Mouse (Mus musculus): ENCODE data around the gene Rnaseh1.

The Rnaseh1 gene

DNA sequence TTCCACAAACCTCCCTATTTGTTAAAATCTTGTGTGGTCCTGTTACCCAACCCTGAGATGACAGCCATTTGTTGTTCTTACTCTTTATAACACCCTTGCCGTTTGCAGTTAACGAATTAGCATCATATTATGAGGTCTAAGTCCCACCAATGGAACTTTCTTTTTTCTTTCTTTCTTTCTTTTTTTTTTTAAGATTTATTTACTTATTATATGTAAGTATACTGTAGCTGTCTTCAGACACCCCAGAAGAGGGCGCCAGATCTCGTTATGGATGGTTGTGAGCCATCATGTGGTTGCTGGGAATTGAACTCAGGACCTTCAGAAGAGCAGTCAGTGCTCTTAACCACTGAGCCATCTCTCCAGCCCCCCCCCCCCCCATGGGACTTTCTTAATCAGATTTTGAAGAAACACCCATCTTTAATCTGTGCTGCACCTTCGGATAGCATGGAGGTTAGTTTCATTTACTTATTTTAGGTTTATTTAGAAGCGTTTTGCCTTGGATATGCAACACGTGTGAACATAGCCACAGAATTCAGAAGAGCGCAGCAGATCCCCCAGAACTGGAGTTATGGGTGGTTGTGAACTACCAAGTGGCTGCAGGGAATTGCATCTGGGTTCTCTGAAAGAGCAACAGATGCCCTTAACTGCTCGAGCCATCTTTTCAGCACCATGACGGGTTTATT lies 24.8 kb downstream of the Rnaseh1 start:
- no peak for DNase-seq

DNA sequence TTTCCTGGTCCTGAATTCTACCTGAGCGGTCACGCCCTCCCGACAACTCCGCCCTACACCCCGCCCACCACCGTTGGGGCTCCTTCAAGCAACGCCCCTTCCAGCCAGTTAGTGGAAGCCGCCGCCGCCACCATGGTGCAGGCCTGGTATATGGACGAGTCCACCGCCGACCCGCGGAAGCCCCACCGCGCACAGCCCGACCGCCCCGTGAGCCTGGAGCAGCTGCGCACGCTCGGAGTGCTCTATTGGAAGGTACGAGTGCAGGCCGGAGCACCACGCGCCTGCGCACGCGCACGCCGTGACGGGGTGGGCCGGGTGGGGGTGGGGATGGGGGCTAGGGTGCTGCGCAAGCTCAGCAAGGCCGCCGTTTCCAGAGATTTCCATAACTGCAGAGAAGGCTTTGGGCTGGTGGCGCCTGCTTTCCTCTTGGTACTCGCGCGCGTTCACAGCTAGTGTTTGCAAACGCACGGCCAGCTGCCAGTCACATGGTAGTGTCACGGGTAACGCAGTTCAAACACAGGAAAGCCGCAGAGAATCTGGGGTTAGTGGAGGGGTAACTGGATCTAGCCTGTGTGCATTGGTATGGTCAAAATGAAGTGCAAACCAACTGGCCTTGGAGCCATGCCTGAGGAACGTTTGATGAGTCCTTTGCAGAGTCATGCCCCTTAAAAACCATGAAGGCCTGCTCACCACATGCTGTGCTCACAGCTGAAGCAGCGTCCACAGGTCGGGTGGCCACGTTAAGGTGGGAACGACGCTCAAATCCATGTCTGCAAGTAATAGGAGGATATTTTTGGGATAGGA lies 25.9 kb downstream of the Rnaseh1 start, which contains the start of gene Adi1:
Adi1 (plus strand) TSS at position 111 of the 804 bp plus-strand sequence.
- peak; percentile 85 for DNase-seq

DNA sequence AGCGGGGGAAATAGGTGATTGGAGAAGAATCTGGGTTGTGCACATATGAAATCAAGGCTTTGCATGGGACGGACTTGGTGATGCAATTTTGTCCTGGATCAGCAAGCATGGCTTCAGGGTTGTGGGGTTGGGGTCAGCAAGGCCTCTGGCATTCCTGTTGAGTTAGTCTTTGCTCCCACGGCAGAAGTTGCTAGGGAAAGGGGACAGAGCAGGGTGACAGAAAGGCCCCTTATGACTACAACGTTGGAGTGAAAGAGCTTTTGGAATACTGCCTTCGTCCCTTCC lies 26.5 kb downstream of the Rnaseh1 start:
- no peak for DNase-seq

DNA sequence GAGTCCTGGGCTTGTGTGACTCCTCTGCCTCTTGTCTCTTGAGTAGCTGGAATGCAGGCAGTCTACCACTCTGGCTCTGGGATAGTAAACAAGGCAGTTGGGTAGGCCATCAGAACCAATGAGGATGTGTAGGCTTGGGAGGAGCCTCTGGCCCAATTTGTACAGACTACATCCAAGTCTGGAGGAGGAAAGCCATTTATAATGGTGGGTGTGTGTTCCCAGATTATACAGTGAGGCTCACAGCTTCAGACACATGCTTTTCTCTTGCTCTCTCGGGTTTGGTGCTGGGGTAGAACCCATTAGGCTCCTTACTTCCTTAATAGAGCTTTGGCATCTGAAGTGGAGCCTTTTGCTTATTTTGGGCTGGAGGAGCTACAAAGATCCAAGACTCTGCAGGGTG lies 35.3 kb downstream of the Rnaseh1 start:
- no peak for DNase-seq

DNA sequence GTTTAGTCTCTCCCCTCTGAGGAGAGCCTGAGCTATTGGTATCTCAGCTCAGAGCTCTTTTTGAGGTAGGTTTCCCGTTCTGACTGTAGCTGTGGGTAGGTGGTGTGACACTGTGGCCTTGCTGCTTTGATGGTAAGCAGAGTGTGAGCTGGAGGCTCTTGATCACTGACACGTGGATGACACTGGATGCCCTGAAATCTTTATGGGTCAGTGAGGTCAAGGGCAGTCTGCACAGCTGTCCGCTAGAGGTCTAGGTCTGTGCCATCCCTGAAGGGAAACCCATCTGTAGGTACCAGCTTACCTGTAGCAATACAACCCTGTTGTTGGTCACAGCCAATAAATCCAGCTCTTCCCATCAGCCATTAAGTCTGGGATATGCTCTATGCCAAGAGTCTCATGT lies 36.4 kb downstream of the Rnaseh1 start:
- DNase-seq = no peak

DNA sequence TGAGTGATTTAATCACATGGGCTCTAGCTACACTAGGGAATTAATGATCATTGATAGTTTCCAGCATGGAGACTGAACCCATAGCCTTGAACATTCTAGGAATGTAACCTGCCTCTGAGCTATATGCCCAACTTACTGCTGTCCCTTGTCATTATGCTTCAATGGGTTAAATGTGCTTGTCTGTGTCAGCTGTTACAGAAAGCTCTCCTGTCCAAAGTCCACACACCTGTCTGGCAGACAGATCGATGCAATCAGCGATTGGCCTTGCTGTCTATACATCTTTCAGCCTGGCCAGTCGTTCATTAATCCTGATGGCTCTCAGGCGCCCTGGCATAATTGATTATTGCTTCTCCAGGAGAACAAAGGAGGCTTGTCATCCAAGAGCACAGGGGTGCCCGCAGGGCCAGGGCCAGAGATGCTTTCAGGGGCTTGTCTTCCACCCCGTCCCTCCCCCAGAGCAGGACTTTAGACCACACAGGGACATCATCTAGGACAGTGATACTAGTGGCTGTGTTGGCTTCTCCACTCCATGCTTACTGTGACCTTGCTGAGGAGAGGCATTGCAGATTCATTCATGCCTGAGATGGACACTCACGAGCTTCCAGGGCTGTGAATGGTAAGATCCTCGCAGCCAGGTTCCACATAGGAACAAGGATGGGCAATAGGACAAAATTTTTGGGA lies 36.9 kb downstream of the Rnaseh1 start:
- no peak for DNase-seq

DNA sequence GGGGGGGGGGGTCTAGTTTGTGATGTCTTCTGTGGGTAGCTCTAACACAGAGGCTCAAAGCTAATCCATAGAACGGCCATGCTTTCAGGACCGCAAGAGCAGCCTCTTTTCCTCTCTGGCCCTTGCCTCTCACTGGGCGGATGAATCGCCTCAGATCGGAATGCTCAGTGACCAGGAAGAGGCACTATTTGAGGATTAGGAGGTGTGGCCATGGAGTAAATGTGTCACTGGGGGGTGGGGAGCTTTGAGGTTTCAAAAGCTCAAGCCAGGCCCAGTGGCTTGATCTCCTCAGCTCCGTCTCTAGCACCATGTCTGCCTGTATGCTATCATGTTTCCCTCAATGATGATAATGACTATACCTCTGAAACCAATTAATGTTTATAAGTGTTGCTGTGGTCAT lies 39.6 kb downstream of the Rnaseh1 start:
- DNase-seq = no peak

DNA sequence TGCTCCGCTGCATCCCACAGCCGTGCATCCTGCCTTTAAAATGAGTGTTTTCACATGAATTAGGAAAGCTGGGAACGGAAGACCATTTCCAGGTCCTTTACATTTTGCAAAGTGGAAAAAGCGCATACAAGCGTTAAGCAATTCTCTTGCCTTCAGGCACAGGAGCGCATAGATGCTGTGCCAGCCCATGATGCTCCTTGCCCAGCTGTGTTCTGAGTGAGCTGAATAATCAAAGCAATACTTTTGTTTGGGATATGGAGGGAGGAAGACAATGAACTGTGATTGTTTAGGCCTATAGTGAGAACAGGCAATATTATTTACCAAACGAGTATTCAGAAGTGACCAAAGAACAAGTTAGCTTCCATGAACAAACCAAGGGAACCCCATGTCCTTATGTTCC lies 41.3 kb downstream of the Rnaseh1 start:
- DNase-seq = no peak

DNA sequence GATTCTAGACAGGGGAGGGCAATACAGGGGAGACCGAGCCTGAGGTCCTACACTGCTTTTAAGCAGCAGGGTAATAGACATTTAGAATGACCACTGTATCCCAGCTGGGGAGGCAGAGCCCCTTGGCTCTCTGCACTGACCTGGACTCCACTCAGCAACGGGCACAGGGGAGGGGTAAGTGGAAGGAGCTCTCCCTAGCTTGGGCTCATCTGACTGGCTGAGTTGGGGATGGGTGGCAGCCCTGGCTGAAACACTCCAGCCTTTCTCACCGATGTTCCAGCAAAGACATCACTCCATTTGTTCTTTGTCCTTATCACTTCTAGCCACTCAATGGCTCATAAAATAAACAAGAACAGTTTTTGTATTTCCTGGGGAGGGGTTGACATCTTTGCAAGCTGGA lies 44.3 kb downstream of the Rnaseh1 start:
- no peak for DNase-seq

DNA sequence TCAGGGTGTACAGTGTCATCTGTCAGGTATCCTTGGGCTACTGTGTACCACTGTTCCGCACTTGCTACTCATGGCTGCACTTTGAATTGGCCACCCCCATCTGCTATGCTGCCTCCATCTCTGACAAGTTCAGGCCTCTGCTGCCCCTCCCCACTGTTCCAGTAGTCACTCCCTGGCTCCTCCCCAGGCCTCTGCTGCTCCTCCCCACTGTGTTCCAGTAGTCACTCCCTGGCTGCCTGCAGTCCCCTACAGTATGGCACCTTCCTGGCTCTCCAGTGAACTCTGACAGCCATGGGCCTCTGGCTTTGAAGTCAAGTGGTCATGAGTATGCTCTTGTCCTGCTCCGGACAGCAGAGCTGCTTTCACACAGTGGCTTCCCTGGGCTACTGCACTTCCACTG lies 44.8 kb downstream of the Rnaseh1 start:
- peak; percentile 20 for DNase-seq

DNA sequence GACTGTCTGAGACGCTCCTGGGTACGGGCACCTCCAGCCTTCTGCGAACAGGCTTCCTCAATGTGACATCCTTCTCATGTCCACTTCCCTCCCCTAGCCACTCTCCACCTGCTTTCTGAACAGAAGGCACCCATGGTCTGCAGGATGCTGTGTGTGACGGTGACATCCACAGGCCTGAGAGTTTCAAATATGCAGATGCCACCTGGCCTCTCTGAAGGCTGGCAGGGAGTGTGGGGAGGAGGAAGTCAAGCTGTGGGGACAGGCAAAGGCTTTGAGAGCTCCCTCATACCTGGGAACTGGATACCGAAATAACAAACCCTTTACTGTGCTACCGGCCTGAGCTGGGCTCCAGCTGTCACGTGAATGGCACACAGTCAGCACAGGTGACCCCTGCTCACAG lies 45.4 kb downstream of the Rnaseh1 start:
- DNase-seq = no peak

DNA sequence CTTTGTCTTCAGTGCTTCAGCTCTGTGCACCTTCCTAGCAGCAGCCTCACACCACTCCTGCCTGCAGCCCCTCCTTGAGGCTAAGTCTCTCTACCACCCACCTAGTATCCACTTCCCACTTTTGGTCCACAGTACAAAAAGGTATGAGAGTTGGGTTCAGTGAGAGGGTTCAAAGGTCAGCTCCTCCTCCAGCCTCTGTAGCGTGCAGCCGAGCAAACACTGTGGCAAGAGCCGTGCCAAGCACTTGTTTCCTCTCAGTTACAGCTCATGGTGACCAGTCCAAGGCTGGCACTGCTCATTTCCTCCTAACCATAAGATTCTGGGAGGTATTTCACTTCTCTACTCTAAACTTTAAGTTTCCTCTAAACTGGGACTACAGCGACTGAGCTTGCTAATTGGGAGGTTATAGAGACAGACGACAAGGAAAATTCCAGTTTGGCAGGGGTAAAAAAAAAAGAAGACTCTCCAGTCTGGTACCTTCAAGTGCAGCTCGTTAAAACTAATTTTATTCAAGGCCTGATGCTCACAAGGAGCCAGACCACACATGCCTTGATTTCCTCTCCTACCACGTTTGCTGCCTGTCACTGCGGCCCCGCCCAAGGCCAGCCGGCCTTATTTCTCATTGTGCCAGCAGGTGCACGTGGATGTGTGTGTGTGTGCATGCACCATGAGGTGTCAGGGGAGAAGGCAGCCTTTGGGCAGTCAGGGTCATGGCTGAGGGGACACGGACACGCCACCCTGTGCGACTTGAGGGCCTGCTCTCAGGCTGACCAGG lies 48.6 kb downstream of the Rnaseh1 start:
- DNase-seq = peak; percentile 14

DNA sequence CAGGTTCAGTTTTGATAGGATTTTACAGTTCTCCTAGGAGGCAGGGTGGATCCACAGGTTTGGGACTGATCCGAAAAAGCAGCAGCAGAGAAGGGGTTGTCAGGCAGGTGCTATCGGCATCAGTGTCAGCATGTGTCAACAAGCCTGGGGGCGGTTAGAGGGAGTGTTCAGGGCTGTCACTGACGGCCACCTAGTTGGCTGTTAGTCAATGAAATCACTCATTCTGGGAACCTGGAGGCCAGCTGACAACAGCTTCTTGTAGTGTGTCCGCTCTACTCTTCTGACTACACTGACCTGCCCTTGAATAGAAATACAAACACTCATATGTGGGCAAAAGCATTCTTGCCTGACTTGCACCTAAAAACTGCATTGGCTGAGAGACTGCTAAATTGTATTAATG lies 49.7 kb downstream of the Rnaseh1 start:
- no peak for DNase-seq

DNA sequence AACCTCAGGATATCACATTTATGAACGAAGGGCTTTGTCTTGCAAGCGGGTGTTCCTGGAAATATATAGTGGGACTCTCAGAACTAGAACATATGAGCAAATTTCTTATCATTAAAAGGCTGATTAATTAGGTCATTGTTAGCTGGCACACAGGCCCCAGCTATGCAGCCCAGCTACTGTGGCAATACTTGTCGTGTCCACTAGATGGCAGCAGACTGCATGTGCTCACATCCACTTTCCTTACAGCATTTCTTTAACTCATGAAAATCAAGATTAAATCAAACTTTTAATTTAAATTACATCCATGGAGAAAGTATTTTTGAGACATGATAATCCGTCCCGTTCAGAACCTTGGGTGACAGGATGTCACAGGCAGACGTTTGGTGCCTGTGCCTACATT lies 50.3 kb downstream of the Rnaseh1 start:
- DNase-seq = peak; percentile 80

DNA sequence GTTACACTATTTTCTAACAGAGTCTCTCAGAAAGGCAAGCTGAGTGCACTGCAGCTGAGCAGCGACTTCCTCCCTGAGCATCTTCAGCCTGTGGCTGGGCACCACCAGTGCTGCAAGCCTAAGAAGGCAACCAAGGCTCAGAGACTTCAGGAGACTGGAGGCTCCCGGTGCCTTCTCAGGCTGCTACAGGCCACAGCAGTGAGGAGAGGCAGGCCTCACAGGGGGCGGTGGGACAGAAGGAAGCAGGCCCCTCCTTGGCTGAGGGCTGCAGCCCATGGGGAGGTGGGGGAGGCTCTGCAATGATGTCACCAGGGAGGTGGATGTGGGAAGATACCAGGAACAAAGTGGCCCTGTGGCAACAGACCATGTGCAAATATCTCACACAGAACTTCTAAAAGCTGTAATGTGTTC lies 50.7 kb downstream of the Rnaseh1 start:
- no peak for DNase-seq

DNA sequence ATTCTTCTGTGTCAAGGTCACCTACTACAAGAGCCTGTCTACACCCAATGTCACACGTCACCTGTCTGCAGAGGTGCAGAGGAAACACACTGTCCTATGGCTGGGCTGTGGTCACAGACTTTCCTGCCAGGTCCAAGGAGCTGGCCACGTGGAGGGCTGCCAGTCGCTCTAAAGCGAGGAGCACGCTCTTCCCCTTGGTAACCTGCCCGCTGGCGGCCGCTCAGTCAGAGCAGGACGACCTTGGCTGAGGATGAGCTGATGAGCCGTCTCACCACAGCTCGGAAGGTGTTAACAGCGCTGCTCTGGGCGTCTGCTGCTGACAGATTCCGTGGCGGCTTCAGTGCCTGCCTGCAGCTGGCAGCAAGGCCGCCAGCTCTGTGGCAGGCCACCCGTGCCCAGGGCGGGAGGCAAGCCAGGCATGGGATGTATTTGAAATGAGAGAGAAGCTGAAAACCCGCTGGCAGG lies 51.2 kb downstream of the Rnaseh1 start:
- DNase-seq = no peak

DNA sequence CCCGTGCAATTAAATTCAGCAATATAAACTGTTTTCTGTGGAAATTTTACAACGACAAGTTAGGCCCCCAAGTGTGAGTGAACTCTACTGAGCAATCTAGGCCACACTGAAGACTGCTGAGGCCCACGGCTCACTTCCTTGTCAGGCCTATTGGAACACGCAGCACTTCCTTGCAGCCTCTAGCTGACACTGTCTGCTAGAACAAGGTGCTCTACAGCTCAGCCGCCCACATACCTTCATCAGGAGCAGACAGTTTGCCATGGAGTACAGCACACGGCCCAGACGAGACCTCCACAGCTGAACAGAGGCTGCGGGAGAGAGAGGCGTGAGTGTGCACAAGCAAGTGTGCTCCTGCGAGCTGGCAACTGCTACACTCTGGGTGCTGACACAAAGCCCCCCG lies 51.9 kb downstream of the Rnaseh1 start:
- DNase-seq = no peak

DNA sequence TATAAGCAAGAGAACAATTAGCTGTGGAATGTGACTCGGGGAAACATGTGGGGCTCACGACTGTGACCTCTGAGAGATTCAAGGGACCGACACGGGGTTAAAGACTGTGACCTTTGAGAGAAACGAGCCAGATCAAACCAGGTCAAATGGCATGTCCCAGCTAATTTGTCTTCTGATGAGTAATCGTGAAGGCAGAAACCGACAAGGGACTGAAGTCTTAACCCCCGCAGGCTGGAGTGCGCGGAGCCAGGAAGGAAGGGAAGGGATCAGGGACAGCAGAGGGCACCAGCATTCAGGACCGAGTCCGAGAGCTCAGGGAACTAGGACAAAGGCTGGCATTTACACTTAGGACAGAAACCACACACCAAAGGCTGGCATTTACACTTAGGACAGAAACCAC lies 55.0 kb downstream of the Rnaseh1 start:
- DNase-seq = no peak

DNA sequence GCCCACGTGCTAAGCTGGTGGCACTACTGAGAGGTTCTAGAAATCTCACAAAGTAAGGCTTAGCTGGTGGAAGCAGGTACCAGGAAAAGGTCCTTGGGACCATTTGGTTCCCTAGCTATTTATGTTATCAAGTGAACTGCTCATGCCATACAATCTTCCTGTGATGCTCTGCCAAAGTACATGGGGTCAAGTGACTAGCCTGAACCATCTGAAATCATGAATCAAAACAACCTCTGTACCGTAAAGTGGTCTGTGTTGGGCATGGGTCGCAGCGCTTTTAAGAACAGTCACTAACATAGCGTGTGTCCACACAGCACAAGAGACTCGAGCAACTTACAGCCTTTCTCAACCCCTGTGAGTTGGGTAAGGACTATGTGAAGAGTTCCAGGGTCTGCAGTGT lies 55.8 kb downstream of the Rnaseh1 start:
- no peak for DNase-seq

DNA sequence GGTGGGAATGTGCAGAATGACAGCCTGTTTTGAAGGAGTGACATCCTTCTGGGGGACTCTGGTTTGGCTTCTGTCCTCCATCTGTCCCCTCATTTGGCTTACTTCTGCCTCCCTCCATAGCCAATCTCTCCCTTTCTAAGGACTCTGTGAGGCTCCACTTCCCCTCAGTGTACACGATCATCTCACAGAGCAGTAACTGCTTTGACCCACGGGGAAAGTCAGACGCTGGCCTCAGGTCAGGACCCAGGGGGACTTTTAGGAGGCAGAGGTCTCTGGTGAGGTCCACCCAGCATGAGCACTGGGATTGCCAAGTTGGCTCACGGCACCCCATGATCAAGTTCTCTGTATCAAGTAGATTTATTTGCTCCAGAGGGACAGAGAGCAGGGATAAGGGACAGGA lies 58.8 kb downstream of the Rnaseh1 start:
- no peak for DNase-seq
